Mouse (Mus musculus) midbrain, embryonic 13.5 days (tissue): ENCODE measurements around the gene Arid5b. TPM values are rescaled to one million over a fixed set of nuclear protein-coding genes. Genes with fewer than 3 reads are reported as not detected.

ENCODE experiments used
- ATAC-seq: fragments of 200-750 bp; cut with Nextera tagmentation; 2 replicates; pipeline ENCODE4 v1.8.0; 2017; ENCODE audit warnings: mild to moderate bottlenecking, moderate TSS enrichment, moderate library complexity
- H3K27ac ChIP-seq: fragments of 300-500 bp; sonication (generic); 2 replicates; pipeline ENCODE4 v1.5.1; 2015; ENCODE audit warnings: inconsistent platforms, mild to moderate bottlenecking, moderate library complexity
- H3K27me3 ChIP-seq: fragments of 300-500 bp; sonication (generic); 2 replicates; pipeline ENCODE4 v1.6.1; 2015; ENCODE audit warnings: mild to moderate bottlenecking, inconsistent platforms
- H3K36me3 ChIP-seq: fragments of 300-500 bp; sonication (generic); 2 replicates; pipeline ENCODE4 v1.6.1; 2015; ENCODE audit warnings: mild to moderate bottlenecking, inconsistent platforms
- H3K4me1 ChIP-seq: fragments of 300-500 bp; sonication (generic); replicated peaks from 2 replicates; pipeline ENCODE4 v1.6.1; 2015; ENCODE audit warnings: inconsistent platforms
- H3K4me2 ChIP-seq: fragments of 300-500 bp; sonication (generic); replicated peaks from 2 replicates; pipeline ENCODE4 v1.6.1; 2015; ENCODE audit warnings: moderate library complexity, mild to moderate bottlenecking, inconsistent platforms
- H3K4me3 ChIP-seq: fragments of 300-500 bp; sonication (generic); replicated peaks from 2 replicates; pipeline ENCODE4 v1.5.1; 2015; ENCODE audit warnings: mild to moderate bottlenecking, inconsistent platforms
- H3K9ac ChIP-seq: fragments of 300-500 bp; sonication (generic); replicated peaks from 2 replicates; pipeline ENCODE4 v1.6.1; 2015; ENCODE audit warnings: mild to moderate bottlenecking, inconsistent platforms
- H3K9me3 ChIP-seq: fragments of 300-500 bp; sonication (generic); 2 replicates; pipeline ENCODE4 v1.6.1; 2016; ENCODE audit warnings: mild to moderate bottlenecking, inconsistent platforms
- WGBS: fragments of 180-500 bp; shearing (Covaris S2); methylation state at CpG from one replicate; pipeline ENCODE4 v1.1.7; 2015; 5-methylcytosine and 5-hydroxymethylcytosine counted together
- polyA plus RNA-seq: library from polyadenylated mRNA; unstranded; fragments of >200 nt; fragmentation: Nextera tagmentation; extraction: Ambion mirVana; gene quantifications from 2 replicates; pipeline ENCODE4 v1.2.1, GENCODE M21; 2015

Arid5b gene
- polyA plus RNA-seq, 1 experiment from 2014 or later, result 20.5 TPM

- Histone ChIP-seq H3K27me3 (no peaks in the 10 kb centered on the region), H3K9me3 (no peaks in the 10 kb centered on the region), H3K27ac (no peak overlapping the region), H3K4me2 (no peak overlapping the region), H3K9ac (no peak overlapping the region), H3K4me3 (no peak overlapping the region), H3K36me3 (peaks cover 3% of the 10 kb centered on the region; the same call in 1 of the 2 replicates), H3K4me1 (peaks cover 5% of the 10 kb centered on the region; the same call in 1 of the 2 replicates)
- WGBS, result 92% methylated on average over 9 of the region's 9 CpGs
- ATAC-seq, result no peak
Measured at GRCm38 (mm10) chr10:68263296-68263968, 15.1 kb downstream of the Arid5b start.

GRCm38 (mm10) chr10:68259601-68260000, 18.9 kb downstream of the Arid5b start:
- Histone ChIP-seq H3K9me3 (no peaks in the 10 kb centered on the region), H3K9ac (no peak overlapping the region), H3K4me3 (no peak overlapping the region), H3K36me3 (no peaks in the 10 kb centered on the region), H3K4me2 (no peak overlapping the region), H3K27me3 (no peaks in the 10 kb centered on the region), H3K27ac (no peak overlapping the region), H3K4me1 (no peaks in the 10 kb centered on the region; the same call in 1 of the 2 replicates)
- 60% methylated on average over 4 of the region's 4 CpGs for WGBS
- ATAC-seq, result no peak

- 89% methylated on average over 10 of the region's 10 CpGs for WGBS
- no peaks in the 10 kb centered on the region for H3K36me3 ChIP-seq
- no peak for ATAC-seq
- no peaks in the 10 kb centered on the region for H3K27me3 ChIP-seq
- H3K9me3 ChIP-seq, result no peaks in the 10 kb centered on the region
- H3K4me1 ChIP-seq, result peaks cover 2% of the 10 kb centered on the region; the same call in 1 of the 2 replicates
- no peak overlapping the region for H3K27ac ChIP-seq
- H3K4me2 ChIP-seq, result no peak overlapping the region
- H3K9ac ChIP-seq, result no peak overlapping the region
- no peak overlapping the region for H3K4me3 ChIP-seq
Measured at GRCm38 (mm10) chr10:68257358-68258056, 21.0 kb downstream of the Arid5b start.

- Histone ChIP-seq H3K27ac (no peak overlapping the region), H3K9me3 (no peaks in the 10 kb centered on the region), H3K4me2 (no peak overlapping the region), H3K27me3 (no peaks in the 10 kb centered on the region), H3K9ac (no peak overlapping the region), H3K4me3 (no peak overlapping the region), H3K4me1 (peaks cover 2% of the 10 kb centered on the region; the same call in 1 of the 2 replicates), H3K36me3 (no peaks in the 10 kb centered on the region)
- WGBS, result 86% methylated on average over 3 of the region's 3 CpGs
- ATAC-seq, result no peak
Measured at GRCm38 (mm10) chr10:68256134-68256533, 22.4 kb downstream of the Arid5b start.

- H3K36me3 ChIP-seq, result no peaks in the 10 kb centered on the region
- no peaks in the 10 kb centered on the region for H3K9me3 ChIP-seq
- H3K27me3 ChIP-seq, result no peaks in the 10 kb centered on the region
- H3K9ac ChIP-seq, result no peak overlapping the region
- no peak overlapping the region for H3K4me3 ChIP-seq
- no peak overlapping the region for H3K27ac ChIP-seq
- H3K4me2 ChIP-seq, result no peak overlapping the region
- 79% methylated on average over 7 of the region's 7 CpGs for WGBS
- no peak for ATAC-seq
- peaks cover 15% of the 10 kb centered on the region for H3K4me1 ChIP-seq
Measured at GRCm38 (mm10) chr10:68253452-68254117, 25.0 kb downstream of the Arid5b start.

- H3K9me3 ChIP-seq, result no peaks in the 10 kb centered on the region
- H3K27ac ChIP-seq, result no peak overlapping the region
- H3K27me3 ChIP-seq, result no peaks in the 10 kb centered on the region
- H3K4me1 ChIP-seq, result peaks cover 17% of the 10 kb centered on the region
- no peaks in the 10 kb centered on the region for H3K36me3 ChIP-seq
- no peak overlapping the region for H3K4me3 ChIP-seq
- H3K9ac ChIP-seq, result no peak overlapping the region
- WGBS, result 95% methylated on average over 4 of the region's 4 CpGs
- no peak for ATAC-seq
- no peak overlapping the region for H3K4me2 ChIP-seq
Measured at GRCm38 (mm10) chr10:68252650-68253049, 25.9 kb downstream of the Arid5b start.

- ATAC-seq, result no peak
- no peak overlapping the region for H3K27ac ChIP-seq
- WGBS, result 50% methylated on average over 6 of the region's 6 CpGs
- no peak overlapping the region for H3K4me2 ChIP-seq
- H3K36me3 ChIP-seq, result no peaks in the 10 kb centered on the region
- no peak overlapping the region for H3K4me3 ChIP-seq
- H3K9ac ChIP-seq, result no peak overlapping the region
- H3K9me3 ChIP-seq, result no peaks in the 10 kb centered on the region
- peaks cover 17% of the 10 kb centered on the region for H3K4me1 ChIP-seq
- H3K27me3 ChIP-seq, result no peaks in the 10 kb centered on the region
Measured at GRCm38 (mm10) chr10:68249355-68249782, 29.2 kb downstream of the Arid5b start.

GRCm38 (mm10) chr10:68248281-68249015, 30.1 kb downstream of the Arid5b start:
- Histone ChIP-seq H3K4me3 (no peak overlapping the region), H3K4me1 (peaks cover 15% of the 10 kb centered on the region), H3K36me3 (no peaks in the 10 kb centered on the region), H3K9me3 (no peaks in the 10 kb centered on the region), H3K4me2 (no peak overlapping the region), H3K27ac (no peak overlapping the region), H3K27me3 (no peaks in the 10 kb centered on the region), H3K9ac (no peak overlapping the region)
- WGBS, result 39% methylated on average over 9 of the region's 9 CpGs
- ATAC-seq, result no peak

- peaks cover 15% of the 10 kb centered on the region for H3K4me1 ChIP-seq
- WGBS, result 85% methylated on average over 4 of the region's 4 CpGs
- H3K36me3 ChIP-seq, result peaks cover 4% of the 10 kb centered on the region
- no peak overlapping the region for H3K4me2 ChIP-seq
- no peak overlapping the region for H3K27ac ChIP-seq
- no peaks in the 10 kb centered on the region for H3K9me3 ChIP-seq
- no peak for ATAC-seq
- no peak overlapping the region for H3K4me3 ChIP-seq
- H3K9ac ChIP-seq, result no peak overlapping the region
- H3K27me3 ChIP-seq, result no peaks in the 10 kb centered on the region
Measured at GRCm38 (mm10) chr10:68247490-68248280, 30.9 kb downstream of the Arid5b start.

- H3K27me3 ChIP-seq, result no peaks in the 10 kb centered on the region
- no peaks in the 10 kb centered on the region for H3K9me3 ChIP-seq
- no peak for ATAC-seq
- H3K4me1 ChIP-seq, result peaks cover 15% of the 10 kb centered on the region
- no peak overlapping the region for H3K27ac ChIP-seq
- WGBS, result 68% methylated on average over 7 of the region's 7 CpGs
- H3K4me3 ChIP-seq, result no peak overlapping the region
- peaks cover 10% of the 10 kb centered on the region for H3K36me3 ChIP-seq
- H3K4me2 ChIP-seq, result no peak overlapping the region
- H3K9ac ChIP-seq, result no peak overlapping the region
Measured at GRCm38 (mm10) chr10:68246603-68247247, 31.8 kb downstream of the Arid5b start.
